Mouse (Mus musculus): ENCODE data around the gene Lrrc20.

DNA sequence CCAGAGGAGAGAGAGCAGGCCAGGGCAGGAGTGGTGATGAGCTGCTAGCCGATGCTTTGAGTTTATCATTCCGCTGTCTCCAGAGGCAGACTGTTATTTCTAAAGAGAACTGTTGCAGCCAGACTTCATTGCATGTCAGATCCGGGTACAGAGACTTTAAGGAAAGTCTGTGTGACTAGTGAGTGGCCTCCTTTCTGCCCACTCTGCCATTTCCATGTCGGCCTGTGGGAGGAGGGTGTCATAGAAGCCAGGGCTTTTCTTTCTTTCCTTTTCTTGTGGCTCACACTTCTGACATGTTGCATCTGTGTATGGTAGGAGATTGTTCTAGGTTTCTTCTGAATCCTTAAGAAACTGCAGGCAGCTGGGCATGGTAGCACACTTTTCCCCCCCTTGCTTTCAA, 88.8 kb downstream of the Lrrc20 start:
- TF ChIP-seq CTCF (IDR thresholded peaks at IDR 0.05; ENCODE audit: insufficient read depth, low read depth, low read length) (no peak), POLR2A (IDR thresholded peaks at IDR 0.05; ENCODE audit: insufficient read depth, low read depth, low read length) (no peak)

Measured in olfactory bulb, adult 2 months (tissue).